Mouse (Mus musculus) G1E (cell line): Measurements from ENCODE around the gene Aldh1a1. TPM values are rescaled to one million over a fixed set of nuclear protein-coding genes. Genes with fewer than 3 reads are reported as not detected.

ENCODE experiments used
- ATAC-seq: 2 replicates; pipeline ENCODE4 v1.8.0; 2016; ENCODE audit warnings: mild to moderate bottlenecking; ENCODE audit not compliant: insufficient number of reproducible peaks, poor library complexity, low FRiP score, severe bottlenecking; ENCODE audit errors: extremely low read depth
- DNase-seq: peaks from one replicate; pipeline ENCODE4 v3.0.0; 2012; ENCODE audit warnings: low spot score
- H3K27me3 ChIP-seq: 2 replicates; pipeline ENCODE4 v1.6.1; 2012; ENCODE audit warnings: mild to moderate bottlenecking, low read length, inconsistent platforms; ENCODE audit not compliant: insufficient read depth
- H3K36me3 ChIP-seq: replicated peaks from 2 replicates; pipeline ENCODE3; 2012; ENCODE audit warnings: mild to moderate bottlenecking, inconsistent platforms
- H3K4me1 ChIP-seq: 2 replicates; pipeline ENCODE4 v1.6.1; 2012; ENCODE audit warnings: low read depth, low read length, inconsistent platforms, mixed read lengths; ENCODE audit not compliant: insufficient read depth
- H3K4me3 ChIP-seq: 2 replicates; pipeline ENCODE4 v1.5.1; 2012; ENCODE audit warnings: low read depth, mild to moderate bottlenecking, inconsistent platforms, low read length, moderate library complexity, mixed read lengths
- H3K9me3 ChIP-seq: replicated peaks from 2 replicates; pipeline ENCODE4 v1.6.1; 2012; ENCODE audit warnings: inconsistent platforms
- CTCF ChIP-seq: IDR thresholded peaks from 2 replicates; pipeline ENCODE4 v1.5.1; 2012; ENCODE audit warnings: low read depth, low read length, inconsistent platforms, mixed read lengths
- GATA1 ChIP-seq: IDR thresholded peaks from 2 replicates; pipeline ENCODE4 v1.6.1; 2012; ENCODE audit warnings: borderline replicate concordance, low read length, inconsistent platforms, mixed read lengths
- GATA2 ChIP-seq: IDR thresholded peaks from 2 replicates; pipeline ENCODE4 v1.6.1; 2012; ENCODE audit warnings: low read depth, low read length, inconsistent platforms, borderline replicate concordance
- POLR2AphosphoS5 ChIP-seq: IDR thresholded peaks from 2 replicates; pipeline ENCODE4 v1.6.1; 2012; ENCODE audit warnings: low read depth, low read length, inconsistent platforms; ENCODE audit not compliant: insufficient replicate concordance
- TAL1 ChIP-seq: conservative IDR thresholded peaks from 2 replicates; pipeline ENCODE4 v1.6.1; 2012; ENCODE audit warnings: low read depth, low read length, inconsistent platforms, mixed read lengths
- polyA plus RNA-seq: library from polyadenylated mRNA; stranded (reverse); fragments of >175 nt; gene quantifications from 2 replicates; pipeline ENCODE4 v1.2.3, GENCODE M21; 2012
- total RNA-seq, 2 experiments: library from RNA; stranded (forward) in 1 of 2; stranded (reverse) in 1 of 2; fragments of 200-1000 nt in 1 of 2; fragments of >200 nt in 1 of 2; fragmentation: Nextera tagmentation in 1 of 2; gene quantifications; 2 replicates each; pipeline ENCODE4 v1.2.3; 2014 to 2017

Aldh1a1 gene
- total and polyA plus RNA-seq, 3 experiments: 0.11 TPM; not detected in 2

DNA sequence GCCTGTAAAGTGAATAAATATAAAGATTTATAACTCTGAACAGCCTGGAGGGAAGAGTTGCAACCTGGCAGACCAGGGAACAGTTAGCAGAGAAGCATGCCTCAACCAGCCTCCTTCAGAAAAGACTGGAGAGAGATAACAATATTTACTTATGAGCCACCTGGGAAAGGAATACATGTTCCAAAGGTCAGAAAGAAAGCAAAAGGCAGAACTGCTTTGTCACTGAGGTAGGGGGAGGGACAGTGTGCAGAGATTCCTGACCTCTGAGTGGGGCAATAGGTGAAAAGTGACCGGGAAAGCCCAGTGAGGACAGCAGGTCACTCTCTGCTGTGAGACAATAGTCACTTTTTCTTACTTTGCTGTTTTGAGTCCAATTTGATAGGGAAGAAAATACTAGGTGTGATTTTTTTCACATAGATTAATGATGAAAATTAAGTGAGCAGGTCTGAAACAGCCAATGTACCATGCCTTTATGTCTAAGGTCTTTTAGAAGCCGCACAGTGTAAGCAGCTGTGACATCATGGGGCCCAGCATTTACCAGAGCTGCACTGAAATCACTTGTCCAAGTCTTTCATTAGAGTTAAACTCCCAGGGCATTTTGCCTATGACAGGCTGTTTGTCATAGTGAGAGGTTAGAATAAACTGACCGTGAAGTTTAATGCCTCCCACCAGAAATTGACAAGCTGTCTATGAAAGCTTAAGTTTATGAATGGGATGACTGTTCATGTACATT lies 161.8 kb downstream of the Aldh1a1 start:
- H3K27me3 ChIP-seq: no peaks in the 10 kb centered on the region
- H3K4me3 ChIP-seq: no peak overlapping the region
- no peaks in the 10 kb centered on the region for H3K4me1 ChIP-seq
- no peaks in the 10 kb centered on the region for H3K9me3 ChIP-seq
- TF ChIP-seq CTCF (no peak), TAL1 (no peak), GATA1 (no peak), POLR2AphosphoS5 (no peak), GATA2 (no peak)
- DNase-seq (no peak), ATAC-seq (no peak)
- H3K36me3 ChIP-seq: no peaks in the 10 kb centered on the region

GRCm38 (mm10) chr19:20677697-20678355 lies 185.3 kb downstream of the Aldh1a1 start:
- Histone ChIP-seq H3K9me3 (no peaks in the 10 kb centered on the region), H3K36me3 (no peaks in the 10 kb centered on the region), H3K4me3 (no peak overlapping the region), H3K4me1 (no peaks in the 10 kb centered on the region), H3K27me3 (no peaks in the 10 kb centered on the region)
- ATAC-seq: no peak
- TF ChIP-seq GATA2 (no peak), GATA1 (no peak), TAL1 (no peak), POLR2AphosphoS5 (no peak), CTCF (no peak)
- DNase-seq: no peak

Other genes with a start within 250 kb of the Aldh1a1 start
- gene Anxa1, start 101.8 kb upstream of the Aldh1a1 start, total RNA-seq (2014; fragmentation: Nextera tagmentation): 3.4 TPM in 1 of 2 replicates, not detected in the other
- 4.8 and 7.8 TPM in 2 replicates for gene Anxa1, start 101.8 kb upstream of the Aldh1a1 start, total RNA-seq (2017)
- not detected in 2 replicates for gene Anxa1, start 101.8 kb upstream of the Aldh1a1 start, polyA plus RNA-seq
- not detected in 2 replicates for gene Aldh1a7, start 234.8 kb downstream of the Aldh1a1 start, total RNA-seq (2014; fragmentation: Nextera tagmentation)
- gene Aldh1a7, start 234.8 kb downstream of the Aldh1a1 start, total RNA-seq (2017): not detected in 2 replicates
- not detected in 2 replicates for gene Aldh1a7, start 234.8 kb downstream of the Aldh1a1 start, polyA plus RNA-seq